Mouse (Mus musculus): Measurements from ENCODE around the gene Hltf.
"Not testable (repeated sequence)": the region's sequence is repeated elsewhere in the genome, so short reads cannot be mapped to it uniquely, and the experiment has no call there.

Hltf gene

GRCm38 (mm10) chr3:20057306-20058196, at the start of gene Hltf:
Gene Hltf (plus strand): TSS chr3:20057811.
- in situ Hi-C loops (cut with MboI, MseI), result no loop called here

- in situ Hi-C loops (cut with MboI, MseI), result no loop called here
These were observed 47.1 kb upstream of the Hltf start for GRCm38 (mm10) chr3:20010464-20010863.

GRCm38 (mm10) chr3:20010905-20011304, 46.7 kb upstream of the Hltf start:
- in situ Hi-C loops (cut with MboI, MseI), result not testable (repeated sequence)

- in situ Hi-C loops (cut with MboI, MseI), result no loop called here
These were observed 43.2 kb upstream of the Hltf start for GRCm38 (mm10) chr3:20014454-20014853.

- in situ Hi-C loops (cut with MboI, MseI), result no loop called here
These were observed 39.5 kb upstream of the Hltf start for GRCm38 (mm10) chr3:20018076-20018475.

- in situ Hi-C loops (cut with MboI, MseI), result no loop called here
These were observed 33.8 kb upstream of the Hltf start for GRCm38 (mm10) chr3:20023832-20024231.

- in situ Hi-C loops (cut with MboI, MseI), result no loop called here
These were observed 31.1 kb upstream of the Hltf start for GRCm38 (mm10) chr3:20026481-20026880.

- in situ Hi-C loops (cut with MboI, MseI), result no loop called here
These were observed 30.5 kb upstream of the Hltf start for GRCm38 (mm10) chr3:20026996-20027689.

- in situ Hi-C loops (cut with MboI, MseI), result no loop called here
These were observed 29.8 kb upstream of the Hltf start for GRCm38 (mm10) chr3:20027788-20028187.

- in situ Hi-C loops (cut with MboI, MseI), result no loop called here
These were observed 29.0 kb upstream of the Hltf start for GRCm38 (mm10) chr3:20028640-20029039.

- in situ Hi-C loops (cut with MboI, MseI), result no loop called here
These were observed 26.8 kb upstream of the Hltf start for GRCm38 (mm10) chr3:20030807-20031206.

- in situ Hi-C loops (cut with MboI, MseI), result no loop called here
These were observed 23.6 kb upstream of the Hltf start for GRCm38 (mm10) chr3:20033761-20034718.

GRCm38 (mm10) chr3:20034719-20035404, 22.7 kb upstream of the Hltf start, which contains the start of gene Hps3:
Gene Hps3 (minus strand): TSS chr3:20035315.
- in situ Hi-C loops (cut with MboI, MseI), result no loop called here

GRCm38 (mm10) chr3:20036069-20036468, 21.5 kb upstream of the Hltf start:
- in situ Hi-C loops (cut with MboI, MseI), result no loop called here

GRCm38 (mm10) chr3:20041461-20041860, 16.1 kb upstream of the Hltf start:
- in situ Hi-C loops (cut with MboI, MseI), result not testable (repeated sequence)

GRCm38 (mm10) chr3:20044736-20045135, 12.9 kb upstream of the Hltf start:
- in situ Hi-C loops (cut with MboI, MseI), result not testable (repeated sequence)

- in situ Hi-C loops (cut with MboI, MseI), result no loop called here
These were observed 558 bp downstream of the Hltf start for GRCm38 (mm10) chr3:20058197-20058541.

GRCm38 (mm10) chr3:20076145-20077053, 18.8 kb downstream of the Hltf start:
- in situ Hi-C loops (cut with MboI, MseI), result no loop called here

- in situ Hi-C loops (cut with MboI, MseI), result no loop called here
These were observed 24.6 kb downstream of the Hltf start for GRCm38 (mm10) chr3:20082161-20082560.

- in situ Hi-C loops (cut with MboI, MseI), result no loop called here
These were observed 46.2 kb downstream of the Hltf start for GRCm38 (mm10) chr3:20103830-20104229.
